Mouse (Mus musculus): ENCODE measurements around the gene Tgfa.

Gene Tgfa

GRCm38 (mm10) chr6:86296126-86296525 is 101.1 kb downstream of the Tgfa start:
- no peak for DNase-seq (ENCODE audit: low spot score in 2 of 2)

- no peak for DNase-seq (ENCODE audit: low spot score in 2 of 2)
Measured at GRCm38 (mm10) chr6:86296938-86297337, 101.9 kb downstream of the Tgfa start.

GRCm38 (mm10) chr6:86298961-86299360 is 103.9 kb downstream of the Tgfa start:
- no peak for DNase-seq (ENCODE audit: low spot score in 2 of 2)

DNA sequence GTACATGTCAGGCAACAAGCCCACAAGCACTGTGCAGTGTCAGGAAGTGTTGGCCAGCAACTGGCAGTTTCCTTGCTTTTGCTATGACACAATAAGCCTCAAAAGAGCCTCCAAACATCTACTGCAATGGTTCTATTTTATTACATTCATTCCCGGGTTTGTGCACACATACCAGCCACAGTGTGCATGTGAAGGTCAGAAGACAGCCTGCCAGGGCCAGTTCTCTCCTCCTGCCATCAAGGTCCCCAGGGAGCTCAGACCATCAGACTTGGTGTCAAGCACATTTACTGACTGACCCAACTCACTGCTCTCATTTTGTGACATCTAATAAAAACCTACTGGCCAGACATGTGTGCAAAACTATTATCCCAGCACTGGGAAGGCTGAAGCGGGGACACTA is 104.4 kb downstream of the Tgfa start:
- no peak for DNase-seq (ENCODE audit: low spot score in 2 of 2)

DNA sequence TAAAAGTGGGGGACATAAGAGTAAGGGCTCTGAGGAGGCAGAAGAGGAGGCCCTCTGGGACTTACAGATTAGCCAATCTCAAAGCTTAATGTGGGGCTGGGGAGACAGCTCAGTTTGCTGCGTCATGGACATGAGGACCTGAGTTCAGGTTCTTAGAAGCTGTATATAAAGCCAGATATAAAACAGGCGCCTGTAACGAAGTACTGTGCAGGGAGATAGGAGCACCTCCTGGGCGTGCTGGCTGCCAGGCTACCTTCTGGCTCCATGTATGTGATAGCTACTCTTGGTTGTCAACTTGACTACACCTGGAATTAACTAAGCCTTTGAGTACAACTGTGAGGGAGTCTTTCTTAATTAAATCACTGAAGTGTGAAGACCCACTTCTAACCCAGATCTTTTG is 110.7 kb downstream of the Tgfa start:
- no peak for DNase-seq (ENCODE audit: low spot score in 2 of 2)

DNA sequence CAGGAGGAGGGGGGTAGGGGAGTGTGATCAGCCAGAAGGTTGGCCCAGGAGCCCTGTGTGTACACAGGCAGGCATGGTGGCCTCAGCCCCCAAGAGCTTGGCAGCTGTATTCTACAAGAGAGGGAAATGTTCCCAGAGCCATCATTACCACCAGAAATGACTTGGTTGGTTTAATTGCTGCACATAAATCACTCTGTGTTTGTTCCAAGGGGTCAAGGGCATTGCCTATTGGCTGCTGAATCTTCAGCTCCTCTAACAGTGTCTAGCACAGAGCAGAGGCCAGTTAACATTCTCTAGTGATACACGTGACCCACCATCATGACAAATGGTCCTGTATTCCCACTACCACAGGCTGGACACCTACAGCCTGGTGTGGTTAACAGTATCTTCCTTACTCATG is 119.0 kb downstream of the Tgfa start:
- DNase-seq (ENCODE audit: low spot score in 2 of 2): no peak

GRCm38 (mm10) chr6:86317066-86317465 is 122.0 kb downstream of the Tgfa start:
- DNase-seq (ENCODE audit: low spot score in 2 of 2): no peak

GRCm38 (mm10) chr6:86318855-86319254 is 123.8 kb downstream of the Tgfa start:
- DNase-seq (ENCODE audit: low spot score in 2 of 2): no peak

DNA sequence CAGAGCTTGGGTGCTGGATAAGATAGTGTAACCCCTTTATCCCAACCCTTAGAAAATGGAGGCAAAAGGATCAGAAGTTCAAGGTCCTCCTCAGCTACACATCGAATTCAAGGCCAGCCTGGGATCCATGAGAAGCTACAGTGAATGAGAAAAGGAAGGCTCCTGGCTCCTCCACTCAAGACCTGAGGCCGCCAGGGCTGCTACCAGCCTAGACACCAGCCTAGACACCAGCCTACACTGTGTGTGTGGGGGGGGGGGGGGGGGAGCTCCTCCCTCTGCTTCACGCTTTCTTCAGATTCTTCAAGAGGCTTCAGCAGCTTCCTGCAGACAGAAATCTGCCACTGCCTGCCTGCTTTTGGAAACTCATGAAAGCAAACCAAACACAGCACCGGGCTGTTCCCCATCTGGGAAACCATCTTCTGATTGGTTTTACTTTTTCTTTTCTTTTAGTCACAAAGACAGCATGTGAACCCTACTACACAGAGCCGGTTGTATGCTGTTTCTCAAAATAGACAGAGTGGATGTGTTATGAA is 127.1 kb downstream of the Tgfa start:
- DNase-seq (ENCODE audit: low spot score in 2 of 2): no peak

GRCm38 (mm10) chr6:86322991-86323390 is 128.0 kb downstream of the Tgfa start:
- DNase-seq (ENCODE audit: low spot score in 2 of 2): no peak

GRCm38 (mm10) chr6:86324400-86324799 is 129.4 kb downstream of the Tgfa start:
- no peak for DNase-seq (ENCODE audit: low spot score in 2 of 2)

Measured in frontal cortex, postnatal 14 days (tissue).